Mouse (Mus musculus) G1E (cell line): ENCODE measurements around the gene Rasl10b.

ENCODE experiments used
- CTCF ChIP-seq: IDR thresholded peaks from 2 replicates; pipeline ENCODE4 v1.5.1; 2012; ENCODE audit warnings: low read depth, low read length, inconsistent platforms, mixed read lengths
- GATA1 ChIP-seq: IDR thresholded peaks from 2 replicates; pipeline ENCODE4 v1.6.1; 2012; ENCODE audit warnings: borderline replicate concordance, low read length, inconsistent platforms, mixed read lengths
- POLR2AphosphoS5 ChIP-seq: IDR thresholded peaks from 2 replicates; pipeline ENCODE4 v1.6.1; 2012; ENCODE audit warnings: low read depth, low read length, inconsistent platforms; ENCODE audit not compliant: insufficient replicate concordance
- TAL1 ChIP-seq: conservative IDR thresholded peaks from 2 replicates; pipeline ENCODE4 v1.6.1; 2012; ENCODE audit warnings: low read depth, low read length, inconsistent platforms, mixed read lengths

DNA sequence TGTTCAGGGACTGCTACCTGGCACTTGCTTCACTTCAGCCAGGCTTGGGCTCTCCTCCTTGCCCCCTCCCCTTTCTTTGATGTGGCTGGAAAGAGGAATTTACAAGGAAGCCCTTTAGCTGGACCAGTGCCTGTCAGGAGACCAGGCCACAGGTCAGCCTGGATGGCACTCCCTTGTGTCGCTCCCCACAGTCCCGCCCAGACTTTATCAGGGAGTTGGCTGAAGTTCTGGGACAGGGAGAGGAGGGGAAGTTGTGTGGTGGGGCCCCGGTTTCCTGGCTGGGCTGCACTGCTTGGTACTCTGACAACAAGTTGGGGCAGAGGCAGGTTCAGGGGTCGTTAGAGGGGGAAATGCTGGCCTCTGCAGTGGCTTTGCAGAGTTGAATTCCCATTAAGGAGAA is 45.6 kb downstream of the Rasl10b start:
- TF ChIP-seq CTCF (no peak), TAL1 (no peak), GATA1 (no peak), POLR2AphosphoS5 (no peak)
